Mouse (Mus musculus) bone marrow, adult 2 months (tissue): ENCODE measurements at regions not wholly inside any gene's neighbourhood (a gene's known extent, or its start where the extent isn't known, plus 50 kb on each side); places are given as distances from the start of the nearest gene placed in this dataset.

Experiments used
- CTCF ChIP-seq: fragments of 200-500 bp; IDR thresholded peaks from 2 replicates; pipeline ENCODE4 v1.5.1; 2011; ENCODE audit warnings: low read length, control low read depth; ENCODE audit not compliant: control insufficient read depth, insufficient read depth
- POLR2A ChIP-seq: fragments of 200-500 bp; IDR thresholded peaks from 2 replicates; pipeline ENCODE4 v1.6.1; 2011; ENCODE audit warnings: low read depth, mild to moderate bottlenecking, control low read depth, low read length, borderline replicate concordance; ENCODE audit not compliant: control insufficient read depth

DNA sequence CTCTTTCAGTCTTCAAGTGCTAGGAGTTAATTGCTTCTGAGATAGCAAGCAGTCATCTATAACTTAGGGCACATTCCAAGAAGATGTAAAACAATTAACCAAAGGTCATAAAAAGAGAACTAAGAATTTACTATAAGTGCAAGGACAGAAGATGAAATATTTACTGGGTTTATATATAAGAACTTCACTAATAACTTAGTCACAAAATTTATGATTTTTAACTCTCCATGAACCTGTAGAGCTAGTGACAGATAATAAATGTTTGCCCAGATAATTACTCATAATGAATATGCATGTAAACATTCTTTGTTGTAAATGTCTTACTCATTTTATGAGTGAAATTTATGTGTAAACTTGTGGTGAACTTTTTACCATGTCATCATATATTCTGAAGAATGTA is 531.2 kb downstream of the Actr3 start:
- no peak for TF ChIP-seq POLR2A
- no peak for TF ChIP-seq CTCF
